Mouse (Mus musculus) left cerebral cortex, postnatal 25 days (tissue): Measurements from ENCODE around the gene Clstn1. TPM values are rescaled to one million over a fixed set of nuclear protein-coding genes. Genes with fewer than 3 reads are reported as not detected.
A peak's percentile ranks its signal among the peaks of the same experiment; 100 is the strongest.

Experiments
- DNase-seq, 2 experiments: peaks; one replicate each; pipeline ENCODE4 v3.0.0; 2022; ENCODE audit warnings: low spot score in 2 of 2, mixed read lengths in 1 of 2
- intact Hi-C: fragments of 180-260 bp; cut with DNase I; formaldehyde crosslinking; loops from one replicate; pipeline ENCODE4 v1.15.1; 2025
- total RNA-seq, 2 experiments: library from RNA; stranded (reverse); gene quantifications; 2 replicates each; pipeline ENCODE4 v1.2.3; 2021

The Clstn1 gene
- total RNA-seq: 1,000 to 10,000 TPM; 1,368 to 1,474 TPM

DNA sequence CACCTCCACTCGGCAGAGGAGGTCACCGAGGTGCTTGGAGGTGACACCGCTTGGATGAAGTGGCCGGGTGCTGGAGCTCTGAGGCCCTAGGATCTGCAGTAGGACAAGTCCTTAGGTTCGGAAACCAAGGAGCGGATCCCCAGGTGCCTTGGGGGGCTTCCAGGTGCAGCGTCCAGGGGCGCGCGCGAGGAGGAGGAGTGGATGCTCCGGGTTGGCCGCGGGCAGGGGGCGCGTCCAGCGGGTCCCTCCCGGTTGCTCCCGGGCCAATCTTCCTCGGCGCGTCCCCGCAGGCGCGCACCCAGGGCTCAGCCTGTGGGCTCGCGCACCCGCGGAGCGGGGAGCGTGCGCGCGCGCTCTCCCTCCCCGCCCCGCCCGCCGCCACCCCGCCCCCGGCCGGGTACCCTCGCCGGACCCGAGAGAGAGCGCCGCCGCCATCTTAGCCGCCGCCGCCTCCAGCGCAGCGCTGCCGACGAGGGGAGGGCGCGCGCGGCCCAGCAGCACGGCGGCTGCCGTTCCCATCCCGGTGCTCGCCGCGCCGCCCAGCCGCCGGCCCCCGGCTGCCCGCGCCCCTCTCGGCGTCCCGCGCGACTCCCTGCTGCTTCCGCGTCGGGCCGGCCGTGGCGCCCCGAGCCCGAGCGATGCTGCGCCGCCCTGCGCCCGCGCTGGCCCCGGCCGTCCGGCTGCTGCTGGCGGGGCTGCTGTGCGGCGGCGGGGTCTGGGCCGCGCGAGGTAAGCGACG, at the start of gene Clstn1:
TSS of gene Clstn1 (plus strand) at position 425 of the 739 bp plus-strand sequence.
- peak; percentile 63 to 70 for DNase-seq
- intact Hi-C loops: loop anchor here (1.0 to 5.0 kb wide), 2 partner anchors 16 to 34 kb away; no protein-coding TSS in a partner anchor

DNA sequence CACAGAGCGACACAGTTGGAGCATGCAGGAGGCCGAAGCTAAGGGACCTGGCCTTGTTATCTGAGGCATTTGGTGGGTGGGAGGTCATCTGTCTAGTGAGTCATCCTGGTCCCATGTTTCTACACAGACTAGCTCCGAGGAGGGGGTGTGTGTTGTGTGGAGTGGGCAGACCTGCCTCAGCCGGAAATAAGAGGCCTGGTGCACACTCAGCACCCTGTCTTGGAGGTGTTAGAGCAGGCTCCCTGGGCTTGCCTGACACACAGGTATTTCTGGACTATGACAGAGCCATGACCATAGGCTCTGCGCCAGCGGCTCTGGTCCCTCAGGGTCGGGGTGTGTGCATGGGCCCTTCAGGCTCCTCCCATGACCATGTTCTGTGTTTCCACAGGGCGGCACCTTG, 46.8 kb upstream of the Clstn1 start:
- DNase-seq: no peak
- intact Hi-C loops: no loop called here

DNA sequence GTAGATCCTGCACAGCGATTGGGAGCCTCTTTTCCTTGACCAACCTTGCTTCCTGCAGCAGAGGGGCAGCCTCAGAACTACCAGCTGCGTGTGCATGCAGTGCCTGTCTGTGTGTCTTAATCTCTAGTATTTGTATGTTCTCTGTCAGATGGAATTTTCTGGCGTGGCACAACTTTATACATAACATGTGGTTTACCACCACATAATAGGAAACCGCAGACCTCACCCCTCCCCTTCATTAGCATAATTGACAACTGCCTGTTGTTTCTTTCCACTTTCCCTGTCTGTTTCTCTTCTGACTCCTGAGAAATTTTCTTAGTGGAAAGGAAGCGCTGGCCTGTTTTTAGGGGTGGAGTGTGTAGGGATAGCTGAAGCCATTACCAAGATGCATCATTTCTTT, 44.3 kb upstream of the Clstn1 start:
- intact Hi-C loops: loop anchor here (5.0 kb wide), 2 partner anchors 55 to 200 kb away; partner anchors contain the start of genes Lzic and Nmnat1
- no peak for DNase-seq

DNA sequence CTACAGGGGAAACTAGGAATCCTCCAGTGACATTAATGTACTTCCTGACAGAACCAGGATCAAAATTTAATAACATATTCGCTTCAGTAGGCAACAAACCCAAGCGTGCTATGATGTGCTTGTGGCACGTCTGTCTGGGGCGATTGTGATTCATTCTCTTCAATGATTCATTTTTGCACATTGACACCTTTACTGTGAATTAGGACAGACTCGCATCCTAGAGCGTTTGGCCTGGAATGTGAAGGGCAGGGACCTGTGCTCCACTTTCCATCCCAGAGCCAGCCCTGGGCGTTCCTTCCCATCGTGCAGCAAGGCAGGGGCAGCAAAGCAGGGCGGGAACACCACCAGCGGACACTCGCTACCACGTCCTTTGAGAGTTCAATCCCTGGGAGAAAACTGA, 43.8 kb upstream of the Clstn1 start:
- intact Hi-C loops: loop anchor here (5.0 kb wide), 2 partner anchors 55 to 200 kb away; partner anchors contain the start of genes Lzic and Nmnat1
- DNase-seq: no peak

DNA sequence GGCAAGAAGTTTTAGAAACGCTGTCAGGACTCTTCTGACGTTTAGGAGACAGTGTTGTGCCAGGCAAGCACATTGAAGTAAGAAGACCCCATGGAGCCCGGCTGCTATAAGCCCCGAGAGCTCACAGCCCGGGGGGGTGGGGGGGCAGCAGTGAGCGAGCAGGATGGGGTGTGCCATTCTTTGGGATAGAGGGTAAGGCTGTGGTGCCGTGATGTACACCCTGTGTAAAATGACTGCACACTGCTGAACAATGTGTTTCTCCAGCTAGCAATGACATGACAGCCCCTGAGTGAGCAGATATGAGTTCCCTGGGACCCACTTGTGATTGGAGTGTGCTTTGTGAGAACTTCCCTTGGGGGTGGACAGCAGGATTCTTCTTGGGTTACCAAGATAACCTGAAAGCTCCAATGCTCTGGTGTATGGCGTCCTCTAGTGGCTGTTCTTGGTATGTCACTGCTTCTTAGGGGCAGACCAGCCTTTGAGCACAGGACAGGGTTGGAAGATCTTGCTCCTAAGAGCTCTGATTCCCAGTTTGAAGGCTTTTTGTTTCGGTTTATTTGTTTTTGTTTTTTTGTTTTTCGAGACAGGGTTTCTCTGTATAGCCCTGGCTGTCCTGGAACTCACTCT, 43.2 kb upstream of the Clstn1 start:
- intact Hi-C loops: loop anchor here (5.0 kb wide), 2 partner anchors 56 to 201 kb away; partner anchors contain the start of genes Lzic and Nmnat1

DNA sequence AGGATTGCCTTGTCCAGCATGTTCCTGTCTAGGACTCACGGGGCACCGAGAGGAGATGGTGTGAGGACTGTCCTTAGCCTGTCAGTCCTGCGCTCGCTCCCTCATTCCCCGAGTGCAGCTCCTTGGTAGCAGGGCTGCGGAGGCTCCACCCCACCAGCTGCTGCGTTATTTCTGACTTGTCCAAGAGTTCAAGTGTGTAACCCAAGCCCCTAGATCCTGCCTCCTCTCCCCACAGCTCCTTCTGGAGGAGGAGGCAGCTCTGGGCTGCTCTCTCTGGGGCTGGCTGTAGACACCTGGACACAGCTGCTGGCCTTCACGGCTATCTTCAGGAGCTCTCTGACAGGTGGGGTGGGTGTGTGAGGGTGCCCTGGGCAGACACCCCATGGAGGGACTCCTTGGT, 41.4 kb upstream of the Clstn1 start:
- intact Hi-C loops: loop anchor here (5.0 kb wide), 4 partner anchors 58 to 403 kb away; partner anchors contain the start of genes Lzic and Nmnat1

More for the DNA sequence above, 43.2 kb upstream of the Clstn1 start:
- DNase-seq: peak; percentile 86 to 90

DNA sequence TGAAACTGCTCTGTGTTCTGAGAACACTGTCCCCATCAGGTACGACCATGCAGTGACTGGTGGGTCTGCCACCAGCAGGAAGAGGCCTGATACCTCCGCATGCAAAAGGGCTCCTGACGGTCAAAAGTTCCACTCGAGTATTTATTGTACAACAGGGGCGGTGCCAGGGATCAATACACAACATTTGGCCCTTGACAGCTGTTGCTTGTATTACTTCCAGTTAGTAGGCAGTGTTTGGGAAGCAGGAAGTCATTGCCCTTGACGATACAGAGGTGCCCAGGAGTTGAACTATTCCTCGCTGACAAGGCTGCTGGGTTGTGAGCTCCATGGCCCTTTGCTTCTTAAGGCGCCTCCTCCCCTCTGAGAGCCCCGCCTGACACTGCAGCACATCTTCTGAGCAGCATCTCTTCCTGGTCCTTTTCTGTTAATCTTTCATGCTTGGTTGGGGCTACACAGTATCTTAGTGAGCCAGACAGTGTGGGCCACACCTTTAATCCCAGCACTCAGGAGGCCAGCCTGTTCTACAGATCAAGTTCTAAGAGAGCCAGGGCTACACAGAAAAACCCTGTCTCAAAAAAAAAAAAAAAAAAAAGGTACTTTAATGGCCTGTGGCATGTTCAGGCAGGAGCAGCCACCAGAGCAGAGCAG, 39.3 kb upstream of the Clstn1 start:
- intact Hi-C loops: loop anchor here (5.0 kb wide), 2 partner anchors 165 to 405 kb away; no protein-coding TSS in a partner anchor
- no peak for DNase-seq

More for the DNA sequence above, 41.4 kb upstream of the Clstn1 start:
- DNase-seq: no peak

DNA sequence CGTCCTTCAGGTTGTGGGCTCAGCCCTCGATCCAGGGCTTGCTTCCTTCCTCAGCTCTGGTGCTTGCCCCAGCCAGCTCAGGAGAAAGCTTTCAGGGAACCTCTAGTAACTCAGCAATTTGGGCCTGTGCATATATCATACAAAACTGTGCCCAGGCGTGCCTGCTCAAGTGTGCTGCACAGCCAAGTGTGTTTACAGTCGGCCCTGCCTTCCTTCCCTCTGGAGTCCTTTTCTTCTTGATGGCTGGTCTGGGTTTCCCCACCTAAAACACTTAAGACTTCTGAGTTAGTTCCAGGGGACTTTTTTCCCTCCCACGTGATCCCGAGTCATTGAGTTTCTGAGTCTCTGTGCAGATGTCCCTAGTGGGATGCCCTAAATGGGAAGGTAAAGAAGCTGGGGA, 38.7 kb upstream of the Clstn1 start:
- intact Hi-C loops: loop anchor here (5.0 kb wide), 2 partner anchors 165 to 405 kb away; no protein-coding TSS in a partner anchor
- no peak for DNase-seq

DNA sequence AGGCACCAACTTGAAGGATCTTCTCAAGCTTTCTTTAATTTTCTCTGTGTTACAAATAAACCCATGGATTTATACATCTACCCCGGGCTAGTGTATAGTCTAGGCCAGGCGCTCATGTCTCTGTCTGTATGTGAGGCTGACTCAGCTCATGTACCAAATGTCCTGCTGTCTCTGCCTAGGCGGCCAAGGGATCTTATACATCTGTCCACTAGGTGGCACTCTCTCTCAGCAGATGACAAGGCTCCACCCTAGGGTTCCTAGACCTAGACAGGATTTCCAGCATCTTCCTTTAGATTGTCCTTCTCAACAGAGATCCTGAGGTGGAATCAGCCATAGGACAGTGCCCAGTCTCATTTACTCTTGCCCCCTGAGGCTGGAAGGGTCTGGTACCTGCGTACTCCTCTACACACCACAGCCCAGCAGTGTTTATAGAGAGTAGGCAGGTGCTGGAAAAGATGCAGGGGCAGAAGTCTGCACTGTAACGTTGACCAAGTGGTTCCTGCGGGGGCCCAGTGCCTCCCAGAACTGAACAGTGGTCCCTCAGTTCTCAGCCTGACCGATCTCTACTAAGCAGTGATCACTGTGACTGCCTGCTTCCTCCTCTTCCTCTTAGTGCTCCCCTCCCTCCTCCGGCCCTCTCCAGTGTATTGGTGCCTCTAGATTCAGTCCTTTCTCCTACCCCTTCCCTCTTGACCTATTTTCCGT, 36.9 kb upstream of the Clstn1 start:
- intact Hi-C loops: loop anchor here (1.0 to 5.0 kb wide), 3 partner anchors 62 to 407 kb away; no protein-coding TSS in a partner anchor
- DNase-seq: peak; percentile 90 to 97

DNA sequence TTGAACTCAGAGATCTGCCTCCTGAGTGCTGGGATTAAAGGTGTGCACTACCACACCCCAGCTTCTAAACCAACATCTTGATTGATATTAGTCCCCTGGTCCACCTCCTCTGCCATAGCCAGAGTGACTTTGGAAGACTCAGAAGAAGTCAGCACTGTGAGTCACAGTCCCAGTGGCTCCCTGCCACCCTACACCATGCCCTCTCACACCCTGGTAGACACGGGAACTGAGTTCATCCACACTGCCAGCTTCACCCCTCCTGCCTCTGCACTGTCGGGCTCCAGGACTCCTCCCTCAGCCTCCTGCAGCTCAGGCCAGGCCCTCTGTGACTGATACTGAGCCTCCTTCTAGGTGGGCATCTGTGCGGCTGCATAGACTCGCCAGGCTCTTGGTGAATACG, 35.4 kb upstream of the Clstn1 start:
- intact Hi-C loops: loop anchor here (5.0 kb wide), 1 partner anchor 36 kb away; the partner anchor contains the start of gene Clstn1
- DNase-seq: no peak

DNA sequence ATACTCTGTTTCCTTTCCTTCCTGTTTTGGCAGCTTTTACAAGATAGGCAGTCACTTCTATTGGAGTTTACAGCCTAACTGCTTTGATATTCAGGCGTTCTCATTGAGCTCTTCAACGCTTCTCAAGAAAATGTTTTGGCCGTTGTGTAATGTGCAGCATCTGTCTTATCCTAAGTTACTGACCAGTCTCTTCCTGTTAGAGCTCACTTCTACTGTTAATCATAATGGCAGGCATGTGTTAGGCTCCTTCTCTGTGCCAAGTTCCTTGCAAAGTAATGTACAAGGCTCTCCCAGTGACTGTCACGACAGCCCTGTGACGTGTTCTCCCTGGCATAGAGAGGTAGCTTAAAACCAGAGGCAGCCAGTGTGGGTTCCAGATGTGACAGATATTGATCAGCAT, 34.6 kb upstream of the Clstn1 start:
- intact Hi-C loops: loop anchor here (5.0 kb wide), 1 partner anchor 36 kb away; the partner anchor contains the start of gene Clstn1
- no peak for DNase-seq

DNA sequence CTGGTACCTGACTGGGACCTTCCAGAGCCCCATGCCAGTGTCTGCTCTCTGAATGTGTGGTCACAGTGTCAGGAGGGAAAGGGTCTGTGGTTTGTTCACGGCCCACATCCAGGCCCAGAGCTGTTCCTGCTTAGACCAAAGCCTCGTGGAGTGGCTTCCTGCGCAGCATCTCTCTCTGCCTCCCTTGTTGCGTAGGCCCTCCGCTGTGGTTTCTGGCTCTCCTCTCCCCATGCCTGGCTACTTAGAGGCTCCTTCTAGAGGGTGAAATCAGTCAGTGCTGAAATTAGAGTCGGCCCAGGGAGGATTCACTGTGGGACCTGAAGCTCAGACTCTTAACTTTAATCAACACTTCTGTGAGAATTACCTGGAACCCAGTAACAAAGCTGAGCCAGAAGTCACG, 32.4 kb upstream of the Clstn1 start:
- DNase-seq: peak in 1 of 2 experiments; percentile 66
- intact Hi-C loops: loop anchor here (5.0 kb wide), 1 partner anchor 33 kb away; the partner anchor contains the start of gene Clstn1

DNA sequence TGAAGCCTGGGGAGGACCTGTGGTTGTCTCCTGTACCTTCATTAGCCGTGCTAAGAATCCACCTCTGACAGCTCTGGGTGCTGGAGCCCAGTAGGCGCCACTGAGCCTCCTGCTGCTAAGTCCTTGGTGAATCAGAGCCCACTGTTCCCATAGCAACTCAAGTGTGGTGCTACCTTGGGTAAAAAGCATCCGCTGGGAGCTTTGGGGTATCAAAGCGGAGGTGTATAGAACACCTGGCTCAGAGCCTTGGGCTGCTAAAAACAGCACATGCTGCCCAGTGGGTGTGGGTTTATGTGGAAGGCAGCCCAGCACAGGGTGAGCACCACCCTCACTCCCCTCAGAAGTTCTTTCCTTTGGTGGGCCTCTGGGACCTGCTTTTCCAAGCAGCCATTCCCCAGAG, 30.2 kb upstream of the Clstn1 start:
- peak; percentile 80 to 97 for DNase-seq

DNA sequence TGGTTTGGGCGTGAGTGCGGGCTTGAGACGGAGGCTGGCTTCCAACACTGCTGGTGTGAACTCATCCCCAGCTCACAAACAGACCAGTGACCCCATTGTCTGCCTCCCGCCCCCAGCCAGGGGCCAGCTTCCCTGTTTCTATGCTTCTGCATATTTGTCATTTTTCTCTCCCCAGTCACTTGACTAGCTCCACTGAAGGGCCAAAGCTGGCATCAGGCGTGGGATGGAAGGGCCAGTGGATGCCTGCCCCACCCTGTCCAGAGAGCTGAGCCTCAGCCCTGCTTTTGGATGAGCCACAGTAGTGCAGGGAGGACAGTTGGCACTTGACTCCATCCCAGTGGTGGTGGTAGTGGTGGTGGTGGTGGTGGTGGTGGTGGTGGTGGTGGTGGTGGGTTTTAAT, 28.4 kb upstream of the Clstn1 start:
- intact Hi-C loops: no loop called here
- DNase-seq: no peak

More for the DNA sequence above, 30.2 kb upstream of the Clstn1 start:
- intact Hi-C loops: no loop called here

DNA sequence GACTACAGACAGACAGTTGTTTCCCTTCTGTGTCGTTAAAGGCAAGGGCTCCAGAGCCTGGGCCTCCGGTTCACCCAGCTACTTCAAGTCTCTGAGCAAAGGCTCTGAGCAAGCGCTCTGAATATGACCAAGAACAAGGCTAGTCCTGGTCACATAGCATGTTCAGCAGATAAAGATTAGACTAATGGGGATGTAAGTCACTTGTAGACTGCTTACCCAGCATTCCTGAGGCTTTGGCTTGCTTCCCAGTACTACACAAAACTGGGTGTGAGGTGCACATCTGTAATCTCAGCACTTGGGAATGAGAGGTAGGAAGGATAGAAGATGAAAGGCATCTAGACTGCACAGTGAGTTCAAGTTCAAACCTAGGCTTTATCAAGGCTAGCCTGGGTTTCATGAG, 27.9 kb upstream of the Clstn1 start:
- intact Hi-C loops: no loop called here
- no peak for DNase-seq

DNA sequence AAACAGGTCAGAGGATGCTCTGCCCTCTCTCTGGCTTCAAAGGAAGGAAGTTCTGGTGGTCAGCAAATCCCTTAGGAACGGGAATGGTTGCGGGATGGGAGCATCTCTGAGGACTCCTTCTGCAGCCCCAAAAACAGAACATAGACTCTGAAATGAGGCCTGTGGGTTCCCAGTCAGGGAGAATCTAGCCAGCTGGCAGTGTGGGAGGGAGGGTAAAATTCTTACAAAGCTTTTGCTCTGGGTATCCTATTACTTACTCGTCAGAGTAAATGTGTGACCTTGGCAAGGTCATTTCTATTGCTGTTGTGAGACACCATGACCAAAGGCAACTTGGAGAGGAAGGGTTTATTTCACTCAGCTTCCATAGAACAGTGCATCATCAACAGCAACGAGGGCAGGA, 24.9 kb upstream of the Clstn1 start:
- intact Hi-C loops: no loop called here
- peak; percentile 48 to 90 for DNase-seq

DNA sequence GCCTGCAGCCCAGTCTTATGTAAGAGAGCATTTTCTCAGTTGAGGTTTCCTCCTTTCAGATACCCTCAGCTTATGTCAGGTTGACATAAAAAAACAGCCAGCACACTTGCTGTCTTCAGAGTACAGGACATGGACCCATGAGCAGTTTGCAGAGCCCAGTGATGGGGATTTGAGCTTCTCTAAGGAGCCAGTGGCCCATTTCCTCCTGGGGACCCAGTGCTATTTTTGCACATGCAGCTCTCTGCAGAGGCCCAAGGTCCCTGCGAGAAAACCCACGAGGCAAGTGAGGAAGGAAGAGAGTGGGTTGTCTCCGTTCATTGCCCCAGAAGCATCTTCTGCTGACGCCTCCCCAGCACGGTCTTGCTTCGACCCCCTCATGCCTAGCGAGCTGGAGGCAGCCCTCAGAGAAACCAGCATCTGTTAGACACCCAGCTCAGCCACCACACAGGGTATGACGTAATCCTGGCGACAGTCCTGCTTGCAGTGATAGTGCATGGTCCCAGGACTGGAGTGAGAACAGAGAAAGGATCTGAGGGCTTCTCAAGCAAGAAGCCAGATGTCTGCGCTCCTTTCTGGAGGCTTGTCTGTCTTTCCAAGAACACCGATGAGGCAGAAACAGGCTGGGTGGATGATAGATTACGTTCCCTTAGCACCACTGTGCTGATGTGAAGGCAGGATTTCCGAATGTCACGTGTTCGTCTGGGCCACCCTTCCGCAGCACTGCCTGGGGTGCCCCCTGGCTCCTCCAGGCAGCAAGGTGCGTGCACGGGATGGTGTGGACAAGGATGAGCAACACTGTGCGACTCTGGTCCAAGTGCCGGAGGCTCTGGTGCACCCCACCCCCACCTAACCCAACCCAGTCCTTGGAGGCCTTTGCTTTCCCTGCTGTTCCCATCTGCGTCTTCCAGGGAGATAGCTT, 24.0 kb upstream of the Clstn1 start:
- intact Hi-C loops: loop anchor here (1.0 kb wide), 1 partner anchor 25 kb away; no protein-coding TSS in a partner anchor
- DNase-seq: peak; percentile 82 to 97

DNA sequence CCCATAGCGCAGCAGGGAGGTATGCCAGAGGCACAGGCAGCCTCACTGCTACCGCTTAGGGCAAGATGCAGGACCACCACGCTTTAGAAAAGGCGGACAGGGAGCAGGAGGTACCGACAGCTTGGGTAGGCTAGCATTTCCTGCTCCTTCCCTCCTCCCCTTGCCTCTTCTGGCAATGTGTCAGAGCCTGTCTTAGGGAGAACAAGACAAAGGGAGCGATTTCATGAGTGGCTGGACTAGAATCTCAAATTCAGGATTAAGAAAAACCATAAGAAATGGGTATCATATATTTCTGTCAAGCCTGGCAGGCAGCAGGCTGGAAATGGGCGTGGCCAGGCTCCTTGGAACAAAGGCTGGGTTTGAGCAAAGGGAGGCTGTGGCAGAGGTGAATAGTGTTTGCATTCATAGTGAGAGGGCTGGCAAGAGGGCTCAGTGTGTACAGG, 23.3 kb upstream of the Clstn1 start:
- intact Hi-C loops: loop anchor here (1.0 kb wide), 1 partner anchor 24 kb away; no protein-coding TSS in a partner anchor
- peak in 1 of 2 experiments; percentile 76 for DNase-seq
